Comparison of ENCODE assay signal across 18 mouse cellular contexts in genomic region chr11:93587788-93588187, GRCm38 (mm10).
DNase-seq lines count a peak whose midpoint lies in the region; TF ChIP-seq lines count a peak whose summit lies in the region.
"Had no signal": no experiment of that assay in that cellular context is flagged by ENCODE, and none has a peak within 500 bp of the region (broad histone marks: within the 10 kb centered on the region; RNA-seq: fewer than 3 reads in every experiment).

No protein-coding gene starts in this region.

- 0 out of 2 replicates have a peak overlapping the region, but pooled peaks have one; percentile 36 for H3K27ac ChIP-seq in cortical plate, adult 2 months (ENCODE audit: insufficient read depth, low read length)
- peak overlapping the region; percentile 69 for H3K27ac ChIP-seq in left cerebral cortex, adult 2 months
- H3K27ac ChIP-seq: forebrain, embryonic 13.5 days; gastrocnemius, adult 2 months; hindbrain, embryonic 13.5 days; hindbrain, postnatal 0 days had no signal

- intact Hi-C loops in left cerebral cortex, postnatal 4 days (cut with DNase I) = no loop called here
- intact Hi-C loops in left cerebral cortex, adult 2 months (cut with DNase I) = loop anchor here (1.0 to 10.0 kb wide), 5 partner anchors 22 to 313 kb away; no protein-coding TSS in a partner anchor

- no peak for TF ChIP-seq CTCF in cortical plate, adult 2 months (IDR thresholded peaks at IDR 0.05; ENCODE audit: extremely low read depth, insufficient read depth, low read length)
- TF ChIP-seq CTCF in left cerebral cortex, adult 2 months (IDR thresholded peaks at IDR 0.05) = no peak

- no peak overlapping the region for H3K4me3 ChIP-seq in cortical plate, adult 2 months (ENCODE audit: insufficient read depth, low read length)
- no peak overlapping the region for H3K4me3 ChIP-seq in left cerebral cortex, adult 2 months
- H3K4me3 ChIP-seq: forebrain, embryonic 13.5 days; gastrocnemius, adult 2 months; hindbrain, embryonic 13.5 days had no signal

- peaks cover 8% of the 10 kb centered on the region; the same call in 1 of the 2 replicates for H3K4me1 ChIP-seq in cortical plate, adult 2 months (ENCODE audit: control insufficient read depth, insufficient read depth, low read length)
- H3K4me1 ChIP-seq: forebrain, embryonic 13.5 days; hindbrain, embryonic 13.5 days had no signal

- DNase-seq in left cerebral cortex, adult 18-20 months (ENCODE audit: low spot score in 2 of 2) = peak; percentile 41 to 69
- DNase-seq in left cerebral cortex, postnatal 4 days = no peak
- peak in 1 of 2 experiments; percentile 33 for DNase-seq in left cerebral cortex, adult 2 months (ENCODE audit: extremely low spot score in 1 of 2, low spot score in 2 of 2)
- DNase-seq in telencephalon, adult 2 months (ENCODE audit: low read depth, low spot score) = peak; percentile 90
- no peak for DNase-seq in adrenal gland, postnatal 25 days
- DNase-seq in ovary, adult 18-20 months (ENCODE audit: low spot score) = no peak
- DNase-seq: adrenal gland, adult 8-10 months; cerebellum, adult 11-12 months; cerebellum, adult 9-10 months; cerebellum, postnatal 25 days; forebrain, postnatal 0 days; gastrocnemius, adult 2 months; gastrocnemius, postnatal 25 days; heart, postnatal 10 days had no signal

- no peak for TF ChIP-seq POLR2A in cortical plate, adult 2 months (IDR thresholded peaks at IDR 0.05; ENCODE audit: extremely low read depth, insufficient read depth, low read length)

Comparison
In these comparisons a context has a peak if more than half of its experiments do, and no peak if none do; other contexts are left out.
1. DNase-seq: peak in left cerebral cortex, adult 18-20 months (2 of 2) and telencephalon, adult 2 months (single experiment); none in left cerebral cortex, postnatal 4 days (single experiment), adrenal gland, postnatal 25 days (single experiment) and ovary, adult 18-20 months (single experiment).